Mouse (Mus musculus) midbrain, embryonic 13.5 days (tissue): ENCODE measurements around the gene Snupn. TPM values are rescaled to one million over a fixed set of nuclear protein-coding genes. Genes with fewer than 3 reads are reported as not detected.
"Not testable (repeated sequence)": the region's sequence is repeated elsewhere in the genome, so short reads cannot be mapped to it uniquely, and the experiment has no call there.

Experiments used
- ATAC-seq: fragments of 200-750 bp; cut with Nextera tagmentation; 2 replicates; pipeline ENCODE4 v1.8.0; 2017; ENCODE audit warnings: mild to moderate bottlenecking, moderate TSS enrichment, moderate library complexity
- H3K27ac ChIP-seq: fragments of 300-500 bp; sonication (generic); 2 replicates; pipeline ENCODE4 v1.5.1; 2015; ENCODE audit warnings: inconsistent platforms, mild to moderate bottlenecking, moderate library complexity
- H3K27me3 ChIP-seq: fragments of 300-500 bp; sonication (generic); 2 replicates; pipeline ENCODE4 v1.6.1; 2015; ENCODE audit warnings: mild to moderate bottlenecking, inconsistent platforms
- H3K36me3 ChIP-seq: fragments of 300-500 bp; sonication (generic); 2 replicates; pipeline ENCODE4 v1.6.1; 2015; ENCODE audit warnings: mild to moderate bottlenecking, inconsistent platforms
- H3K4me1 ChIP-seq: fragments of 300-500 bp; sonication (generic); replicated peaks from 2 replicates; pipeline ENCODE4 v1.6.1; 2015; ENCODE audit warnings: inconsistent platforms
- H3K4me2 ChIP-seq: fragments of 300-500 bp; sonication (generic); replicated peaks from 2 replicates; pipeline ENCODE4 v1.6.1; 2015; ENCODE audit warnings: moderate library complexity, mild to moderate bottlenecking, inconsistent platforms
- H3K4me3 ChIP-seq: fragments of 300-500 bp; sonication (generic); replicated peaks from 2 replicates; pipeline ENCODE4 v1.5.1; 2015; ENCODE audit warnings: mild to moderate bottlenecking, inconsistent platforms
- H3K9ac ChIP-seq: fragments of 300-500 bp; sonication (generic); replicated peaks from 2 replicates; pipeline ENCODE4 v1.6.1; 2015; ENCODE audit warnings: mild to moderate bottlenecking, inconsistent platforms
- H3K9me3 ChIP-seq: fragments of 300-500 bp; sonication (generic); 2 replicates; pipeline ENCODE4 v1.6.1; 2016; ENCODE audit warnings: mild to moderate bottlenecking, inconsistent platforms
- WGBS: fragments of 180-500 bp; shearing (Covaris S2); methylation state at CpG from one replicate; pipeline ENCODE4 v1.1.7; 2015; 5-methylcytosine and 5-hydroxymethylcytosine counted together
- polyA plus RNA-seq: library from polyadenylated mRNA; unstranded; fragments of >200 nt; fragmentation: Nextera tagmentation; extraction: Ambion mirVana; gene quantifications from 2 replicates; pipeline ENCODE4 v1.2.1, GENCODE M21; 2015

Snupn gene
- polyA plus RNA-seq, result 27.8 and 30.5 TPM in 2 replicates

GRCm38 (mm10) chr9:56950414-56951400 is at the start of gene Snupn:
TSS of gene Snupn (plus strand) at chr9:56950878.
- Histone ChIP-seq H3K27ac (peak within 1 kb of the TSS; percentile 89), H3K4me3 (peak within 1 kb of the TSS; percentile 66), H3K4me2 (peak within 1 kb of the TSS; percentile 93), H3K27me3 (no peaks in the 10 kb centered on the region), H3K9ac (peak within 1 kb of the TSS; percentile 83), H3K4me1 (peaks cover 15% of the 10 kb centered on the region), H3K9me3 (no peaks in the 10 kb centered on the region), H3K36me3 (peaks cover 1% of the 10 kb centered on the region)
- peak; percentile 100 for ATAC-seq
- WGBS, result under 1% methylated on average over 50 of the region's 50 CpGs

GRCm38 (mm10) chr9:56901187-56901586 is 49.5 kb upstream of the Snupn start:
- no peak for ATAC-seq
- Histone ChIP-seq H3K9ac (no peak overlapping the region), H3K4me3 (no peak overlapping the region), H3K27me3 (no peaks in the 10 kb centered on the region), H3K9me3 (no peaks in the 10 kb centered on the region), H3K36me3 (no peaks in the 10 kb centered on the region), H3K4me1 (no peaks in the 10 kb centered on the region), H3K4me2 (no peak overlapping the region), H3K27ac (no peak overlapping the region)
- 72% methylated on average over 8 of the region's 8 CpGs for WGBS

- H3K36me3 ChIP-seq, result no peaks in the 10 kb centered on the region
- no peak overlapping the region for H3K4me3 ChIP-seq
- no peak overlapping the region for H3K9ac ChIP-seq
- WGBS, result 87% methylated on average over 3 of the region's 3 CpGs
- no peaks in the 10 kb centered on the region for H3K9me3 ChIP-seq
- ATAC-seq, result no peak
- H3K4me1 ChIP-seq, result no peaks in the 10 kb centered on the region
- no peak overlapping the region for H3K4me2 ChIP-seq
- H3K27ac ChIP-seq, result no peak overlapping the region
- H3K27me3 ChIP-seq, result no peaks in the 10 kb centered on the region
Measured at GRCm38 (mm10) chr9:56903662-56904061, 47.0 kb upstream of the Snupn start.

- ATAC-seq, result no peak
- no peak overlapping the region for H3K4me2 ChIP-seq
- H3K4me1 ChIP-seq, result no peaks in the 10 kb centered on the region
- no peak overlapping the region for H3K27ac ChIP-seq
- no peaks in the 10 kb centered on the region for H3K36me3 ChIP-seq
- H3K9ac ChIP-seq, result no peak overlapping the region
- no peak overlapping the region for H3K4me3 ChIP-seq
- 92% methylated on average over 9 of the region's 9 CpGs for WGBS
- no peaks in the 10 kb centered on the region for H3K9me3 ChIP-seq
- no peaks in the 10 kb centered on the region for H3K27me3 ChIP-seq
Measured at GRCm38 (mm10) chr9:56907549-56907948, 43.1 kb upstream of the Snupn start.

- WGBS, result 54% methylated on average over 4 of the region's 4 CpGs
- H3K4me1 ChIP-seq, H3K27ac ChIP-seq, ATAC-seq, H3K4me2 ChIP-seq, H3K27me3 ChIP-seq, H3K36me3 ChIP-seq, H3K9me3 ChIP-seq, H3K4me3 ChIP-seq, H3K9ac ChIP-seq: not testable (repeated sequence)
Measured at GRCm38 (mm10) chr9:56909991-56910390, 40.7 kb upstream of the Snupn start.

- no peak overlapping the region for H3K4me2 ChIP-seq
- H3K9me3 ChIP-seq, result no peaks in the 10 kb centered on the region
- H3K4me3 ChIP-seq, result no peak overlapping the region
- ATAC-seq, result no peak
- WGBS, result 63% methylated on average over 1 of the region's 1 CpGs
- H3K36me3 ChIP-seq, result no peaks in the 10 kb centered on the region
- H3K9ac ChIP-seq, result no peak overlapping the region
- no peak overlapping the region for H3K27ac ChIP-seq
- no peaks in the 10 kb centered on the region for H3K4me1 ChIP-seq
- H3K27me3 ChIP-seq, result no peaks in the 10 kb centered on the region
Measured at GRCm38 (mm10) chr9:56911017-56911416, 39.7 kb upstream of the Snupn start.

- no peak overlapping the region for H3K4me3 ChIP-seq
- H3K9ac ChIP-seq, result no peak overlapping the region
- no peak for ATAC-seq
- H3K4me1 ChIP-seq, result no peaks in the 10 kb centered on the region
- WGBS, result 94% methylated on average over 9 of the region's 9 CpGs
- peaks cover 15% of the 10 kb centered on the region; the same call in 1 of the 2 replicates for H3K36me3 ChIP-seq
- H3K9me3 ChIP-seq, result no peaks in the 10 kb centered on the region
- no peak overlapping the region for H3K4me2 ChIP-seq
- no peaks in the 10 kb centered on the region for H3K27me3 ChIP-seq
- no peak overlapping the region for H3K27ac ChIP-seq
Measured at GRCm38 (mm10) chr9:56913991-56914390, 36.7 kb upstream of the Snupn start.

- no peak overlapping the region for H3K9ac ChIP-seq
- no peak overlapping the region for H3K4me2 ChIP-seq
- WGBS, result 88% methylated on average over 1 of the region's 1 CpGs
- no peaks in the 10 kb centered on the region for H3K4me1 ChIP-seq
- H3K36me3 ChIP-seq, result peaks cover 15% of the 10 kb centered on the region; the same call in 1 of the 2 replicates
- ATAC-seq, result no peak
- H3K27me3 ChIP-seq, result no peaks in the 10 kb centered on the region
- no peaks in the 10 kb centered on the region for H3K9me3 ChIP-seq
- no peak overlapping the region for H3K27ac ChIP-seq
- no peak overlapping the region for H3K4me3 ChIP-seq
Measured at GRCm38 (mm10) chr9:56915116-56915515, 35.6 kb upstream of the Snupn start.

- ATAC-seq, result no peak
- H3K4me3 ChIP-seq, result no peak overlapping the region
- H3K4me1 ChIP-seq, result no peaks in the 10 kb centered on the region
- no peak overlapping the region for H3K9ac ChIP-seq
- no peak overlapping the region for H3K27ac ChIP-seq
- no peaks in the 10 kb centered on the region for H3K27me3 ChIP-seq
- WGBS, result 89% methylated on average over 5 of the region's 5 CpGs
- peaks cover 15% of the 10 kb centered on the region; the same call in 1 of the 2 replicates for H3K36me3 ChIP-seq
- no peaks in the 10 kb centered on the region for H3K9me3 ChIP-seq
- H3K4me2 ChIP-seq, result no peak overlapping the region
Measured at GRCm38 (mm10) chr9:56915695-56916410, 34.8 kb upstream of the Snupn start.

- peaks cover 19% of the 10 kb centered on the region for H3K36me3 ChIP-seq
- no peak overlapping the region for H3K4me3 ChIP-seq
- H3K4me1 ChIP-seq, result no peaks in the 10 kb centered on the region
- no peaks in the 10 kb centered on the region for H3K27me3 ChIP-seq
- H3K27ac ChIP-seq, result no peak overlapping the region
- H3K4me2 ChIP-seq, result no peak overlapping the region
- 64% methylated on average over 2 of the region's 2 CpGs for WGBS
- no peak for ATAC-seq
- no peaks in the 10 kb centered on the region for H3K9me3 ChIP-seq
- H3K9ac ChIP-seq, result no peak overlapping the region
Measured at GRCm38 (mm10) chr9:56917131-56917530, 33.5 kb upstream of the Snupn start.

GRCm38 (mm10) chr9:56918466-56918865 is 32.2 kb upstream of the Snupn start:
- H3K9ac ChIP-seq, result no peak overlapping the region
- ATAC-seq, result no peak
- no peak overlapping the region for H3K4me2 ChIP-seq
- no peaks in the 10 kb centered on the region for H3K9me3 ChIP-seq
- 96% methylated on average over 13 of the region's 13 CpGs for WGBS
- no peak overlapping the region for H3K27ac ChIP-seq
- H3K4me1 ChIP-seq, result peaks cover 8% of the 10 kb centered on the region
- no peaks in the 10 kb centered on the region for H3K27me3 ChIP-seq
- H3K4me3 ChIP-seq, result no peak overlapping the region
- H3K36me3 ChIP-seq, result peaks cover 19% of the 10 kb centered on the region

- Histone ChIP-seq H3K9ac (no peak overlapping the region), H3K4me1 (peaks cover 48% of the 10 kb centered on the region), H3K36me3 (peaks cover 10% of the 10 kb centered on the region), H3K27me3 (no peaks in the 10 kb centered on the region), H3K27ac (no peak overlapping the region), H3K9me3 (no peaks in the 10 kb centered on the region), H3K4me2 (no peak overlapping the region), H3K4me3 (no peak overlapping the region)
- WGBS, result 95% methylated on average over 4 of the region's 4 CpGs
- no peak for ATAC-seq
Measured at GRCm38 (mm10) chr9:56922746-56923145, 27.9 kb upstream of the Snupn start.
